Mouse (Mus musculus) kidney, postnatal 10 days (tissue): ENCODE measurements around the gene Rasgrf2.
A peak's percentile ranks its signal among the peaks of the same experiment; 100 is the strongest.

Experiments
- DNase-seq: peaks from one replicate; pipeline ENCODE4 v3.0.0; 2021; ENCODE audit warnings: mixed read lengths

Rasgrf2 gene

GRCm38 (mm10) chr13:92041584-92042563, 89.6 kb downstream of the Rasgrf2 start:
- DNase-seq = no peak

GRCm38 (mm10) chr13:92030364-92031057, 100.9 kb downstream of the Rasgrf2 start:
- no peak for DNase-seq

GRCm38 (mm10) chr13:92029666-92030065, 101.8 kb downstream of the Rasgrf2 start:
- no peak for DNase-seq

- DNase-seq = no peak
These were observed 103.5 kb downstream of the Rasgrf2 start for GRCm38 (mm10) chr13:92027951-92028350.

- no peak for DNase-seq
These were observed 104.8 kb downstream of the Rasgrf2 start for GRCm38 (mm10) chr13:92026651-92027050.

GRCm38 (mm10) chr13:92025124-92025523, 106.3 kb downstream of the Rasgrf2 start:
- no peak for DNase-seq

GRCm38 (mm10) chr13:92022202-92022601, 109.3 kb downstream of the Rasgrf2 start:
- no peak for DNase-seq

- no peak for DNase-seq
These were observed 134.5 kb downstream of the Rasgrf2 start for GRCm38 (mm10) chr13:91996929-91997328.

- DNase-seq = no peak
These were observed 140.0 kb downstream of the Rasgrf2 start for GRCm38 (mm10) chr13:91991412-91991811.

GRCm38 (mm10) chr13:91990709-91991284, 140.7 kb downstream of the Rasgrf2 start:
- no peak for DNase-seq

GRCm38 (mm10) chr13:91988378-91988777, 143.1 kb downstream of the Rasgrf2 start:
- no peak for DNase-seq

- DNase-seq = no peak
These were observed 144.5 kb downstream of the Rasgrf2 start for GRCm38 (mm10) chr13:91986958-91987357.

- DNase-seq = no peak
These were observed 145.4 kb downstream of the Rasgrf2 start for GRCm38 (mm10) chr13:91985915-91986589.

- DNase-seq = no peak
These were observed 146.4 kb downstream of the Rasgrf2 start for GRCm38 (mm10) chr13:91985019-91985418.

GRCm38 (mm10) chr13:91982080-91982479, 149.4 kb downstream of the Rasgrf2 start:
- DNase-seq = no peak

GRCm38 (mm10) chr13:91981414-91981813, 150.0 kb downstream of the Rasgrf2 start:
- no peak for DNase-seq

GRCm38 (mm10) chr13:91976971-91977370, 154.5 kb downstream of the Rasgrf2 start:
- no peak for DNase-seq

- DNase-seq = no peak
These were observed 154.9 kb downstream of the Rasgrf2 start for GRCm38 (mm10) chr13:91976541-91976940.

- DNase-seq = no peak
These were observed 157.3 kb downstream of the Rasgrf2 start for GRCm38 (mm10) chr13:91974154-91974553.

- no peak for DNase-seq
These were observed 160.2 kb downstream of the Rasgrf2 start for GRCm38 (mm10) chr13:91971246-91971645.

GRCm38 (mm10) chr13:91956474-91956873, 175.0 kb downstream of the Rasgrf2 start:
- peak; percentile 6 for DNase-seq

- DNase-seq = no peak
These were observed 175.8 kb downstream of the Rasgrf2 start for GRCm38 (mm10) chr13:91955646-91956045.

GRCm38 (mm10) chr13:91955175-91955574, 176.3 kb downstream of the Rasgrf2 start:
- no peak for DNase-seq
